Mouse (Mus musculus) limb, embryonic 14.5 days (tissue): Measurements from ENCODE around the gene Tnfrsf14. TPM values are rescaled to one million over a fixed set of nuclear protein-coding genes. Genes with fewer than 3 reads are reported as not detected.

Source experiments
- ATAC-seq: fragments of 200-750 bp; cut with Nextera tagmentation; 2 replicates; pipeline ENCODE4 v1.8.0; 2017; ENCODE audit warnings: low read depth, moderate number of reproducible peaks, moderate TSS enrichment; ENCODE audit not compliant: low FRiP score
- DNase-seq: peaks from one replicate; pipeline ENCODE4 v3.0.0-alpha.2; 2015; ENCODE audit warnings: low spot score
- H3K27ac ChIP-seq: fragments of 300-500 bp; sonication (generic); replicated peaks from 2 replicates; pipeline ENCODE4 v1.5.1; 2014; ENCODE audit warnings: low read depth, mild to moderate bottlenecking, low read length, moderate library complexity, mixed read lengths
- H3K27me3 ChIP-seq: fragments of 300-500 bp; sonication (generic); 2 replicates; pipeline ENCODE4 v1.6.1; 2014; ENCODE audit warnings: low read length, mixed read lengths; ENCODE audit not compliant: control insufficient read depth, insufficient read depth
- H3K36me3 ChIP-seq: fragments of 300-500 bp; sonication (generic); 2 replicates; pipeline ENCODE4 v1.6.1; 2014; ENCODE audit warnings: mild to moderate bottlenecking, low read length, moderate library complexity, mixed read lengths; ENCODE audit not compliant: control insufficient read depth, insufficient read depth
- H3K4me1 ChIP-seq: fragments of 300-500 bp; sonication (generic); 2 replicates; pipeline ENCODE4 v1.6.1; 2014; ENCODE audit warnings: antibody characterized with exemption, low read length, mixed read lengths; ENCODE audit not compliant: control insufficient read depth, insufficient read depth
- H3K4me2 ChIP-seq: fragments of 300-500 bp; sonication (generic); replicated peaks from 2 replicates; pipeline ENCODE4 v1.6.1; 2014; ENCODE audit warnings: low read depth, mild to moderate bottlenecking, low read length, moderate library complexity; ENCODE audit not compliant: severe bottlenecking
- H3K4me3 ChIP-seq: fragments of 300-500 bp; sonication (generic); replicated peaks from 2 replicates; pipeline ENCODE4 v1.5.1; 2014; ENCODE audit warnings: low read length
- H3K9ac ChIP-seq: fragments of 300-500 bp; sonication (generic); 2 replicates; pipeline ENCODE4 v1.6.1; 2014; ENCODE audit warnings: mild to moderate bottlenecking, low read depth, low read length, moderate library complexity; ENCODE audit not compliant: severe bottlenecking
- H3K9me3 ChIP-seq: fragments of 300-500 bp; sonication (generic); 2 replicates; pipeline ENCODE4 v1.6.1; 2016; ENCODE audit warnings: low read length; ENCODE audit not compliant: control insufficient read depth
- POLR2A ChIP-seq: fragments of 200-500 bp; IDR thresholded peaks from 2 replicates; pipeline ENCODE4 v1.8.0; 2012; ENCODE audit warnings: inconsistent platforms, mild to moderate bottlenecking, moderate library complexity, borderline replicate concordance; ENCODE audit not compliant: insufficient read depth, insufficient read length; ENCODE audit errors: extremely low read depth
- WGBS: fragments of 180-500 bp; shearing (Covaris S2); extraction: QIAGEN DNeasy Blood & Tissue Kit; methylation state at CpG from one replicate; pipeline ENCODE4 v1.1.7; 2014; 5-methylcytosine and 5-hydroxymethylcytosine counted together
- polyA plus RNA-seq, 2 experiments: library from polyadenylated mRNA; depleted of rRNA in 1 of 2; stranded (reverse) in 1 of 2; unstranded in 1 of 2; fragments of >200 nt; fragmentation: Nextera tagmentation in 1 of 2; extraction: Ambion mirVana in 1 of 2; gene quantifications; 2 replicates each; pipeline versions ENCODE4 v1.2.1 to v1.2.3; 2012 to 2014

Tnfrsf14 gene
- polyA plus RNA-seq, 2 experiments = 0.99 to 5.8 TPM

DNA sequence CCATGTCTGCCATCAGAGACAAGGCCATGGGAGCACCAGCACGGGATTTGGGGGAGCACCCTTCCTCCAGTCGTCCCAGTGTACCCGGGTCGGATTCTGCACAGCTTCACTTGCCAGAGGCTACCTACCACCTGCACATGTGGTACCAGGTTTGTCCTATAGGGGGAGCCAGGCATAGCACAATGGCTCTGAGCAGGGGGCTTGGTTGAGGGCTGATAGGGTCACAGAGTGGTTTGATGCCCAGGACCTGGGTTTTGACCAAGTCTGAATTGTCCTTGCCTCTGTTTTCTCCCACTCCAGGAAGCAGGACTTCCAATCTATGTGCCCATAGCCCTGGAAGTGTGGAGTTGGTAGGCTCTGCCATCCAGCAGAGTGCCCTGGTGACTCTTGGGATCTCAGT, 3.0 kb downstream of the Tnfrsf14 start:
- Histone ChIP-seq H3K27me3 (no peaks in the 10 kb centered on the region), H3K9ac (no peak overlapping the region), H3K36me3 (no peaks in the 10 kb centered on the region), H3K27ac (no peak overlapping the region), H3K4me3 (no peak overlapping the region), H3K4me2 (no peak overlapping the region), H3K9me3 (no peaks in the 10 kb centered on the region), H3K4me1 (peaks cover 15% of the 10 kb centered on the region)
- TF ChIP-seq POLR2A = no peak
- ATAC-seq = no peak
- DNase-seq = no peak
- 61% methylated on average over 4 of the region's 4 CpGs for WGBS

DNA sequence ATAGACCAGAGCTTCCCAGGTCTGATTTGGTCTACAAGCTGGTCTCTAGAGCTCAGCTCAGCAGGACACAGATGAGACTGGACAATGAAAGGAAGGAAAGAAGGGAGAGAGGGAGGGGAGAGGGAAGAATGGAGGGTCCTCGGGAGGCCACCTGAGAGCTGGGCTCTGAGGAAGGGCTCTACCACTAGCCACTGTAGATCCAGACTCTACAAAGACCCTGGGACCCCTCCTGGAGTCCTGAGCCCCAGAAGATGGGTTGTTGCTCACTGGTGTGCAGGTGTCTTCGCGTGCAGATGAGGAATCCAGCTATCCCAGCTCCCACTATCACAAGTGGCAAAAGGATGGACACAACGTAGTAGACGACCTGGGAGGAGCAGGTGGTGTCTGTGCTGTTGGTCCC, 5.4 kb downstream of the Tnfrsf14 start:
- H3K9ac ChIP-seq = no peak overlapping the region
- no peak for ATAC-seq
- H3K4me2 ChIP-seq = no peak overlapping the region
- TF ChIP-seq POLR2A = no peak
- H3K9me3 ChIP-seq = no peaks in the 10 kb centered on the region
- 86% methylated on average over 5 of the region's 5 CpGs for WGBS
- no peak overlapping the region for H3K27ac ChIP-seq
- H3K4me1 ChIP-seq = peaks cover 12% of the 10 kb centered on the region
- no peak overlapping the region for H3K4me3 ChIP-seq
- no peak for DNase-seq
- no peaks in the 10 kb centered on the region for H3K27me3 ChIP-seq
- no peaks in the 10 kb centered on the region for H3K36me3 ChIP-seq

DNA sequence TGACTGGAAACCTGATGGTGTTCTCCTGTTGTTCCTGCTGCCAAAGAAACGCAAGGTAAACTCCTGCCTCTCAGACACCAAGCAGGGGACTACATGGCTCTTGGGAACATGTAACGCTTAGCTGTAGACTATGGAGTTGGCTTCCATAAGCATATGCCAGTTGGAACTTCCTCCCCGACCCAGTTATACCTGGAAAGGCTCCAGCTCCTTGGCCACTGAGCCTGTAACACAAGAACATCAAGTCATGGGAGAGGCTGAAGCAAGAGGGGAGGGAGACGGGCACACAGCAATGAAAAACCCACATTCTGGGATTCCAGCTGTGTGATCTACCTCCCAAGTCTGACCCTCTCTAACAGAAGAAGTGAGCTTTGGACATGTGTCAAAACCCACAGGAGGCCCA, 6.1 kb downstream of the Tnfrsf14 start:
- no peak overlapping the region for H3K4me2 ChIP-seq
- no peaks in the 10 kb centered on the region for H3K27me3 ChIP-seq
- no peaks in the 10 kb centered on the region for H3K36me3 ChIP-seq
- DNase-seq = no peak
- no peak for TF ChIP-seq POLR2A
- no peak overlapping the region for H3K27ac ChIP-seq
- H3K4me3 ChIP-seq = no peak overlapping the region
- no peaks in the 10 kb centered on the region for H3K9me3 ChIP-seq
- no peak overlapping the region for H3K9ac ChIP-seq
- ATAC-seq = no peak
- H3K4me1 ChIP-seq = peaks cover 5% of the 10 kb centered on the region
- WGBS = 75% methylated on average over 4 of the region's 4 CpGs

DNA sequence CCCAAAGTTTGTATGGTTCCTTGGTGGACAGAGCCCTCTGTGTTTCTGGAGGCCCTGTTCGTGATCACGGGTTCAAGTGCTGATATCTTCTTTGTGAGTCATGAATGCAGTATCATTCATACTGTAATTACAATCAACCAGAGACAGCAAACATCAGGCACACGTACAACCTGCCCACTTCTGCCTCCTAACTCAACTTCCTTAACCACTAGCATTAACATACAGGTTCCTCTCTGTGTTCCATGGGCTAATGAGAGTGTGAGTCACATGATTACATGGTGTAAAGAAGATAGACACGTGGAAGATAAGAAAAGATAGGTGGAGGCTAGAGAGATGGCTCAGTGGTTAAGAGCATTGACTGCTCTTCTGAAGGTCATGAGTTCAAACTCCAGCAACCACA, 11.7 kb downstream of the Tnfrsf14 start:
- no peaks in the 10 kb centered on the region for H3K9me3 ChIP-seq

DNA sequence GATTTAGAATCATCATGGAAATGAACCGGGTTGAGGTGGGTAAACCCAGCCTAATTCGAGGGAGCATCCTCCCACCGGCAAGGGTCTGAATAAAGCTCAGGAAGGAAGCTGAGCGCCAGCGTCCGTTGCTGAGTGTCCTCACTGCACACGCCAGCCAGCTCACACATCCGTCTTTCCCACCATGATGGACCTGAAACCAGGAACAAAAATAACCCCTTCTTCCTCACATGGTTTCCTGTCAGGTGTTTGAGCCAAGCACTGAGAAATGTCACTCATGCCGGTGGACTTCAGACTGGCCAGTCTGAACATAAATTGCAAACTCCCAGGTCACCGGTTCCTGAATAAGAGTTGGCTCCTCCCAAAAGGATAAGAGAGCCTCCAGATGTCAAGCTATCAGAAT, 13.1 kb downstream of the Tnfrsf14 start:
- no peak overlapping the region for H3K4me2 ChIP-seq

More for the DNA sequence above, 11.7 kb downstream of the Tnfrsf14 start:
- DNase-seq (no peak), ATAC-seq (no peak)
- H3K27me3 ChIP-seq = no peaks in the 10 kb centered on the region
- 84% methylated on average over 4 of the region's 4 CpGs for WGBS
- H3K4me1 ChIP-seq = no peaks in the 10 kb centered on the region
- H3K4me3 ChIP-seq = no peak overlapping the region
- H3K4me2 ChIP-seq = no peak overlapping the region
- no peak overlapping the region for H3K27ac ChIP-seq
- no peaks in the 10 kb centered on the region for H3K36me3 ChIP-seq
- no peak for TF ChIP-seq POLR2A
- H3K9ac ChIP-seq = no peak overlapping the region

DNA sequence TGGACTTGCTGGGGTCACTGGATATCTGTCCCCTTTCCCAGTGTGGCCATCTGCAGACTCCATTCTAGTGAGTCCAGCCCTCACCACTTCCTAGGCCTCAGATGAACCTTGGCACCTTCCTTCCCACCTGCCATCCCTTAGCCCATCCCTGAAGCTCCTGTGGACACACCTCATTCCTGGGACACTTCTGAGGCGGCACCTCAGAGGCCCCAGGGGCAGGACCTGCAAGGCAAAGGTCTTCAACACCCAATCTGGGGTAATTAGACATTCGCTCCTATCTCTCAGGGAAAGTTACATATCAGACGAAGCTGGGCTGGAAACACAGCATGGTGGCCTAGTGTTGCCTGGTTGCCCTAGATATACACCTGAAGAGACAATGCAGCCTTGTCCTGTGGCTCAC, 13.7 kb downstream of the Tnfrsf14 start:
- no peak overlapping the region for H3K9ac ChIP-seq
- DNase-seq (no peak), ATAC-seq (no peak)
- no peaks in the 10 kb centered on the region for H3K36me3 ChIP-seq
- no peaks in the 10 kb centered on the region for H3K27me3 ChIP-seq
- WGBS = 69% methylated on average over 3 of the region's 3 CpGs
- H3K9me3 ChIP-seq = no peaks in the 10 kb centered on the region
- no peak overlapping the region for H3K4me3 ChIP-seq
- H3K4me1 ChIP-seq = 0 out of 2 replicates have a peak, but pooled peaks cover 3% of the 10 kb centered on the region
- H3K27ac ChIP-seq = no peak overlapping the region
- TF ChIP-seq POLR2A = no peak
- no peak overlapping the region for H3K4me2 ChIP-seq

More for the DNA sequence above, 13.1 kb downstream of the Tnfrsf14 start:
- DNase-seq = no peak
- Histone ChIP-seq H3K4me3 (no peak overlapping the region), H3K9ac (no peak overlapping the region), H3K27me3 (no peaks in the 10 kb centered on the region), H3K9me3 (no peaks in the 10 kb centered on the region), H3K4me1 (0 out of 2 replicates have a peak, but pooled peaks cover 3% of the 10 kb centered on the region), H3K36me3 (no peaks in the 10 kb centered on the region), H3K27ac (no peak overlapping the region)
- WGBS = 87% methylated on average over 10 of the region's 10 CpGs
- no peak for ATAC-seq
- TF ChIP-seq POLR2A = no peak
